Mouse (Mus musculus) liver, adult 10 weeks (tissue): Measurements from ENCODE around the gene Thrap3. TPM values are rescaled to one million over a fixed set of nuclear protein-coding genes. Genes with fewer than 3 reads are reported as not detected.

ENCODE experiments used
- polyA plus RNA-seq: library from polyadenylated mRNA; stranded (reverse); fragments of 350-450 nt; fragmentation: Illumina TruSeq; extraction: RNeasy Lipid Tissue Mini Kit (QIAGEN cat#74804); gene quantifications from one replicate; pipeline ENCODE4 v1.2.3, GENCODE M21; 2014; ENCODE audit warnings: low read depth, low replicate concordance

The Thrap3 gene
- polyA plus RNA-seq, result 76.8 TPM

GRCm38 (mm10) chr4:126202303-126203181, at the start of gene Thrap3:
TSS of gene Thrap3 (minus strand) at chr4:126202760.

DNA sequence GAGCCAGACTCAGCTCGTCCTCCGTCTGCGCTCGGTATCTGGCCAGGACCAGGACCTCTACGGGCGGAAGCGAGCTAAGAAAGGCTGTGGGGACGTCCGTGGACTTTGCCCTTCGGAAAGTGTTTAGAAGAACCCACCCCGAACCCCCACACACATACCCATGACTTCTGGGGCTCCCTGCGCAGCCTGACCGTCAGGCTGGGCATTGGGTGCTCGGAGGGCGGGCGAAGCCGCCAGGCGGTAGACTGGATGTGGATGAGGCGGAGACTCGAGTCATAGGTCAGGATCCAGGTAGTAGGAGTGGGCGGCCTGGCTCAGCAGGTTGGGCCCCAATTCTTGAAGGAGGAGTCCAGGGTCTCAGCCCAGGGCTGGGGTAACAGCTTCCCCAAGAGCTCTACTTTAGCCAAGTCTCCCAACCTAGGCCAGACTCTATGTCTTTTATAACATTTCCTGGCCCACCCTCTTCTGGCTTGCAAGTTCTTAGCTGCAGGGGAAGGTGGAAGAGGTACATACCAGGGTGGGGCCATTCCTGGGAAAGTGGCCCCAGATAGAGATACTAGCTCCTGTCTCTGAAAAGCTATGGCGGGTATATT, 39.4 kb downstream of the Thrap3 start, which contains the start of gene Sh3d21:
TSS of gene Sh3d21 (minus strand) at position 425 of the 593 bp plus-strand sequence.

DNA sequence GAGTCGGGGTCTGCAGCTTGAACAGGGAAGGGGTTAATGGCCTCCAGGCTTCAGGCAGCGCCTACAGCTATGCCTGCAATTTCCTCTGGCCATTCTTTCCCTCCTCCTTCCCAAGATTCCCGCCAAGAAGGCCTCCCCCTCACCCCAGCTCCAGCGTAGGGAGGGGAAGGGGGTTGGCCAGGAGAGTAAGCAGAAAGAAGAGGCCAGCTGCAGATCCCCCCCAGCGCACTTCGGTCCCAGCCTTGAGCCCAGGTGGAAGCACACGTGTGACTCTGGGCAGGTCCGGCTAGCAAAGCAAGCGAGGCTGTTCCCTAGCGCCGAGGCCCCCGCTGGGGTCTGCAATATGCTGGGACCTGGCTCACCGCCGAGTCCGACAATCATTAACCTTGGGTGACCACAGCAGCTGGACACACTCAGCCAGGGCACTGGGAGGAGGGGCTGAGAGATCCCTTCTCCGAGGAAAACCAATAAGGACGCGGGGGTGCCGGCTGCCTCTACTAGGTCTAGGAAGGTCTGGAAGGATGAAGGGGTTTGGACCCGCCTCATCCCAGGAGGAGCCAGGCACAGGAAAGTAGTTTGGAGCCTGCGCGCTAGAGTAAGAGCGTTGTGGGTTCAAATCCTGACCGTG, 54.9 kb downstream of the Thrap3 start, which contains the start of gene Eva1b:
TSS of gene Eva1b (plus strand) at position 212 of the 628 bp plus-strand sequence.

Other genes with a start within 250 kb of the Thrap3 start
- 0.32 TPM for gene Csf3r, start 178.2 kb downstream of the Thrap3 start, polyA plus RNA-seq
- gene Mrps15, start 155.8 kb downstream of the Thrap3 start, polyA plus RNA-seq, result 53.3 TPM
- gene Oscp1, start 144.2 kb downstream of the Thrap3 start, polyA plus RNA-seq, result not detected
- gene Lsm10, start 106.1 kb downstream of the Thrap3 start, polyA plus RNA-seq, result 3.5 TPM
- 5.1 TPM for gene Stk40, start 98.8 kb downstream of the Thrap3 start, polyA plus RNA-seq
- not detected for gene Eva1b, start 55.0 kb downstream of the Thrap3 start, polyA plus RNA-seq
- gene Sh3d21, start 39.3 kb downstream of the Thrap3 start, polyA plus RNA-seq, result 0.21 TPM
- gene Map7d1, start 53.6 kb upstream of the Thrap3 start, polyA plus RNA-seq, result 4.0 TPM
- 24.9 TPM for gene Trappc3, start 59.6 kb upstream of the Thrap3 start, polyA plus RNA-seq
- gene Col8a2, start 84.0 kb upstream of the Thrap3 start, polyA plus RNA-seq, result 0.08 TPM
- gene Adprhl2, start 118.9 kb upstream of the Thrap3 start, polyA plus RNA-seq, result not detected
- not detected for gene Tekt2, start 122.9 kb upstream of the Thrap3 start, polyA plus RNA-seq
- 4.4 TPM for gene Ago3, start 226.8 kb upstream of the Thrap3 start, polyA plus RNA-seq